Mouse (Mus musculus): ENCODE measurements around the gene Git2. TPM values are rescaled to one million over a fixed set of nuclear protein-coding genes. Genes with fewer than 3 reads are reported as not detected.

Git2 gene
- polyA plus RNA-seq, 1 experiment from 2014 or later: 57.2 TPM

DNA sequence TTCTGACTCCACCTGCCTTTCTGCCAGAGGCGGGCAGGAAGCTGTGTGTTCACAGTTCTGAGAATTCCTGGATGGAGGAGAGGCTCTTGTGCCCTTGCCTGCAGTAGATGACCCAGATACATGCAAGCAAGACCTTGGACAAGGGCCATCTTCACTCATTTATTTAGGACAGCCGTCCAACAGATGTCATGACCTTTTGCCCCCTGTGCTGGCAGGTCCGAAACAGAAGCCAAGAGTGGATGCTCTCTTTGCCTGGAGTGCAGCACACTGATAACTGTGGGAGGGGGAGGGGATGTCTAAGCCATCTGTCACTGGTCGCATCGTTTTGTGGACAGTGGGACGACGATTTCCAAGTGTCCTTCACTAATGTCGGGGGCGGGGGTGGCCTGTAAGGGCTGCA is 19.9 kb upstream of the Git2 start:
- H3K27me3 ChIP-seq (replicated peaks): no peaks in the 10 kb centered on the region
- H3K4me1 ChIP-seq: peaks cover 23% of the 10 kb centered on the region
- no peak overlapping the region for H3K27ac ChIP-seq
- H3K9me3 ChIP-seq: no peaks in the 10 kb centered on the region
- H3K4me3 ChIP-seq: no peak overlapping the region
- H3K36me3 ChIP-seq: peaks cover 63% of the 10 kb centered on the region
- 29% methylated on average over 9 of the region's 9 CpGs for WGBS
- no peak for ATAC-seq (ENCODE audit: low FRiP score, low read depth)
- H3K9ac ChIP-seq: peak overlapping the region; percentile 8; the same call in 1 of the 2 replicates
- H3K4me2 ChIP-seq (replicated peaks): no peak overlapping the region

DNA sequence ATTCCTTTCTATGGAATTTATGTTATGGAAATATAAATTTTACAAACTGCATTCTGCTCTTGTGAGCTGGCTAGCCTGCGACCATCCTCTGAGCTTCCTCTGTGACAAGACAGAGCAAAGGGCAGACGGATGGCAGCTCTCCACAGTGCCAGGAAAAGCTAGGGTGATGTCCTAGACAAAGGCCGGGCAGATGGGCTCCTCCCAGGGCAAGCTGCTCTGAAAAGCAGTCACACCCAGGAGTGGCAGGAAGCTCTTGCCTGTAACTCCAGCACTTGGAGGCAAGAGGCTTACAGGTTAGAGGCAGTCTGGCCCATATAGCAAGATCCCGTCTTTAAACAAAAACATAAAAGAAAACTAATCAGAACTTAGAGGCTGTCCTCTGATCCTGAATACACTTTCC is 19.3 kb upstream of the Git2 start:
- Histone ChIP-seq H3K4me2 (replicated peaks) (no peak overlapping the region), H3K4me1 (peaks cover 23% of the 10 kb centered on the region), H3K36me3 (peaks cover 58% of the 10 kb centered on the region), H3K9ac (no peak overlapping the region), H3K27me3 (replicated peaks) (no peaks in the 10 kb centered on the region), H3K27ac (no peak overlapping the region), H3K4me3 (no peak overlapping the region), H3K9me3 (no peaks in the 10 kb centered on the region)
- ATAC-seq (ENCODE audit: low FRiP score, low read depth): no peak
- 61% methylated on average over 4 of the region's 4 CpGs for WGBS

DNA sequence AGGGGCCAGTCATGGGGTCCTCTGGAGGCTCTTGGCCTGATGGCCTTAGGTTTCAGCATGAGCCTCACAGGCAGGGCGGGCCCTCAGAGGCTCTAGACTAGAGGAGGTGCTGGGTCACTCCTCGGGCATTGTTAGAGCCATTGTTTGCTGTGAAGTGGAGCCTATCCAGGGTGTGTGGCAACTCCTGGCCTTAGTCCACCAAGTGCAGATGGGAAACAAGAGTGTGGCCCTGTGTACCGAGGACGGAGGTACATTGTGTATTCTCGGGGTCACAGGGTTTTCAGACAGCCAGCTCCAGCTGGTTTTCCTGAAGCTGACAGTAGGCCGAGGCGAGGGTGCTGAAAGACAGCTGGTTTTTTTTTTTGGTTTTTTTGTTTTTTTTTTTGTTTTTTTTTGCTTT is 18.0 kb upstream of the Git2 start:
- Histone ChIP-seq H3K9me3 (no peaks in the 10 kb centered on the region), H3K4me3 (no peak overlapping the region), H3K4me2 (replicated peaks) (no peak overlapping the region), H3K9ac (no peak overlapping the region), H3K27me3 (replicated peaks) (no peaks in the 10 kb centered on the region), H3K36me3 (peaks cover 56% of the 10 kb centered on the region), H3K4me1 (peaks cover 23% of the 10 kb centered on the region), H3K27ac (no peak overlapping the region)
- 81% methylated on average over 7 of the region's 7 CpGs for WGBS
- ATAC-seq (ENCODE audit: low FRiP score, low read depth): no peak

DNA sequence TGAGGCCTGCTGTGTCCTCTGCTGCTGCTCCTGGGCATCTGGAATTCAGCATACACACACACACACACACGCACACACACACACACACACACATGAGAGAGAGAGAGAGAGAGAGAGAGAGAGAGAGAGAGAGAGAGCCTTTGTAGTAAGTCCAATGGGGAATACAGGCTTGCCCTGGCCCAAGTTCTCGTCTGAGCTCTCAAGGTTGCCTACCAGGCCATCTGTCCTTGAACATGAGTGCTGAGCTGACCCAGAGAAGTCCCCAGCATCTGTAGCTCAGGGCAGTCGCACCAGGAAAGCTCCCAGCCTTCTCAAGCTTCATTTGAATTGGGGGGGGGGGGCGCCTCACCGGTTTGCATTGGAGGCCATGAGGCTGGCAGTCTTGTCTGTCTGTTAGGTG is 9.9 kb upstream of the Git2 start:
- no peak overlapping the region for H3K27ac ChIP-seq
- peaks cover 34% of the 10 kb centered on the region for H3K36me3 ChIP-seq
- no peak overlapping the region for H3K9ac ChIP-seq
- WGBS: 69% methylated on average over 5 of the region's 5 CpGs
- H3K4me1 ChIP-seq: peaks cover 10% of the 10 kb centered on the region
- H3K4me3 ChIP-seq: no peak overlapping the region
- H3K4me2 ChIP-seq (replicated peaks): no peak overlapping the region
- ATAC-seq (ENCODE audit: low FRiP score, low read depth): no peak
- H3K27me3 ChIP-seq (replicated peaks): no peaks in the 10 kb centered on the region
- H3K9me3 ChIP-seq: no peaks in the 10 kb centered on the region

DNA sequence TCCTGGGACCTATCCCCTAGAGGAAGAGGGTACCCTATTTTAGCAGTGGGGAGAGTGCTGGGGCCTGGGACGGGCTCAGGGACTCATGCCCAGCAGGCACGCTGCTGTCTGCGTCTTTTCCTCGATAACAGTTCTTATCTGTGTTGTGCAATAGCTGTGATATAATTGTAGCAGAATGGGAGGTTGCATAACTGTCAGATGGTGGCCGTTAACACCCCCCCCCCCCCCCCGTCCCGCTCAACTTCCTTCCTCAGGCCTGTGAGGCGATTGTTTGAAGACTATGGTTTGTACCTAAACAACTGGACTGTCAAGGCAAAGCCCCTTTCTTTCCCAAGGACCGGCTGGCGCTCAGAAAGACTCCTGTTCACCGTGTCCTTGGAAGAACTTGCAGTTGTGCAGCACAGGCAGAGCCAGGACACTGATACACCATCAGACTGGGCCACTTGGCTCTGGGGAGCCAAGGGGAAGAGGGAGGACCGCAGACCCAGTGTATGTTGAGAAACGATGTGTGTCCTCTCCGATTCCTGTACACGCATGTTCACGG is 9.4 kb upstream of the Git2 start:
- peaks cover 15% of the 10 kb centered on the region for H3K4me1 ChIP-seq
- no peak overlapping the region for H3K27ac ChIP-seq
- H3K9ac ChIP-seq: no peak overlapping the region
- H3K9me3 ChIP-seq: no peaks in the 10 kb centered on the region
- H3K4me2 ChIP-seq (replicated peaks): no peak overlapping the region
- H3K4me3 ChIP-seq: no peak overlapping the region
- H3K27me3 ChIP-seq (replicated peaks): no peaks in the 10 kb centered on the region
- WGBS: 86% methylated on average over 16 of the region's 16 CpGs
- no peak for ATAC-seq (ENCODE audit: low FRiP score, low read depth)
- H3K36me3 ChIP-seq: peaks cover 34% of the 10 kb centered on the region

DNA sequence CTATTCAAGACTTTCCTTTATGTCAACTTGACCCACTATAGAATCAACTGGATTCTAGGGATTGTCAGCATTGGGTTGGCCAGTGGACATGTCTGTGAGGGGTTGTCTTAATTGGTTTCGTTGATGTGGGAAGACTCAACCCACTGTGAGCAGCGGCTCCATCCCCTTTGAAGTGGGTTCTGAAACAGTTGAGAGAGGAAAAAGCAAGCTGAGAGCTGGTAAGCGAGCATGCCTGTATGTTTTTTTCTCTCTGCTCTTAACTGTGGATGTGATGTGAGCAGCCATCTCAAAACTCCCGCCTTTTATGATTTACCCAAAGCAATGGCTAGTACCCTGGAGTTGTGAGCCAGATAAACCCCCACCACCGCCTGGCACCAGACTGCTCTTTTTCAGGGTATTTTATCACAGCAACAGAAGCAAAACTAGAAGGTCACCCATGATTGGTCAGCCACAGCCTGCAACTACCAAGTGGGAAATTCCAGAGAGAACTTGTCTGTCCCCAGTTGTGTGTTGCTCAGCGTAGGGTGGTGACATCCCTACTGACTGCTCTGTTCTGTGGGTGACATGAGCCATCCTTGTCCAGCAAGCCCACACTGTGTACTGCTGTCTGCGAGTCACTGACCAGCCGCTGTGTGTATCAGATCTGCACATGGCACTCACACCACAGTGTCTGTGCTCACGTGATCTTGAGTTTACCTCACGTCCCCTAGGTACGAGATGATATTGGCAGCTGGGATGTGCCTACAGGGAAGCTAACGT is 8.3 kb upstream of the Git2 start:
- no peaks in the 10 kb centered on the region for H3K27me3 ChIP-seq (replicated peaks)
- 89% methylated on average over 12 of the region's 12 CpGs for WGBS
- H3K4me1 ChIP-seq: peaks cover 15% of the 10 kb centered on the region
- peaks cover 25% of the 10 kb centered on the region for H3K36me3 ChIP-seq
- no peak overlapping the region for H3K4me2 ChIP-seq (replicated peaks)
- H3K9me3 ChIP-seq: no peaks in the 10 kb centered on the region
- no peak overlapping the region for H3K9ac ChIP-seq
- no peak for ATAC-seq (ENCODE audit: low FRiP score, low read depth)
- no peak overlapping the region for H3K4me3 ChIP-seq
- no peak overlapping the region for H3K27ac ChIP-seq

DNA sequence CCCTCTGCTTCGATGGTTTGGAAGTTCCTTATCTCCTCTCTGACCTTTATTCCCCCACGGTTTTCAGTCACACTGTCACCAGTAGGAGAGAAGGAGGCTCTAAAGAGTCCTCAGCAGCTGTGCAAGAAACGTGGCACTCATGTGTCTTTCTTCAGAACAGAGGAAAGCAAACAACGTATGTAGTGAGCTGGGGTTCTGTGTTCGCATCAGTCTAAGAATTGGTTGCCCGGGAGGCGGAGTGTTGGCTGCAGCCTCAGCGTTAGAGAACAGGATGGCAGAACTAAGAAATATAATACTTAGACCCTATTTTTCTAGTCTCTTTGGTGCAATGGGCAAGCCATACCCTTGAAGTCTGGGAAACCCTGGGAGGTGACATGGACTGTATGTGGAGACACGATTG is 7.7 kb upstream of the Git2 start:
- H3K27ac ChIP-seq: no peak overlapping the region
- no peaks in the 10 kb centered on the region for H3K27me3 ChIP-seq (replicated peaks)
- H3K4me3 ChIP-seq: no peak overlapping the region
- no peaks in the 10 kb centered on the region for H3K9me3 ChIP-seq
- no peak for ATAC-seq (ENCODE audit: low FRiP score, low read depth)
- peaks cover 19% of the 10 kb centered on the region for H3K36me3 ChIP-seq
- WGBS: 91% methylated on average over 9 of the region's 9 CpGs
- peaks cover 16% of the 10 kb centered on the region for H3K4me1 ChIP-seq
- no peak overlapping the region for H3K4me2 ChIP-seq (replicated peaks)
- no peak overlapping the region for H3K9ac ChIP-seq

DNA sequence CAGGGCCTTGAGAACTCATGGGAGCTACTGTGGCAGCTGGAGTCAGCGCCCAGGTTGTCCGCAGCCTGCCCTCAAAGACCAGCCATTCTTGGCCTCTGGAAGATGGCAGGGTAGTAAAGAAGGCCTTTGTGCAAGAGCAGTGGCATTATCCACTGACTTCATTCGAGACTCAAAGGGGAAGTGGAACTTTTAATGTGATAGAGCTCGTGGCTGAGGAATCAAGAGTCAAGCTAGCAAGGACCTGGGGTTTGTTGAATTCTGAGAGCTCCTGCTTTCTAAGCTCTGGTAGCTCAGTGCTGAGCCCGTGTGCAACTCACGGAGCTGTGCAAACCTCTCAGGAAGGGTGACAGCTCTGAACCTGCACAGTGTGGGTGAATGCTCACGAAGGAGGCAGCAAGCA is 5.6 kb upstream of the Git2 start:
- H3K4me1 ChIP-seq: peaks cover 34% of the 10 kb centered on the region
- no peaks in the 10 kb centered on the region for H3K9me3 ChIP-seq
- no peak overlapping the region for H3K4me3 ChIP-seq
- ATAC-seq (ENCODE audit: low FRiP score, low read depth): no peak
- no peaks in the 10 kb centered on the region for H3K36me3 ChIP-seq
- H3K9ac ChIP-seq: no peak overlapping the region
- WGBS: 79% methylated on average over 7 of the region's 7 CpGs
- H3K27me3 ChIP-seq (replicated peaks): no peaks in the 10 kb centered on the region
- no peak overlapping the region for H3K27ac ChIP-seq
- H3K4me2 ChIP-seq (replicated peaks): no peak overlapping the region

DNA sequence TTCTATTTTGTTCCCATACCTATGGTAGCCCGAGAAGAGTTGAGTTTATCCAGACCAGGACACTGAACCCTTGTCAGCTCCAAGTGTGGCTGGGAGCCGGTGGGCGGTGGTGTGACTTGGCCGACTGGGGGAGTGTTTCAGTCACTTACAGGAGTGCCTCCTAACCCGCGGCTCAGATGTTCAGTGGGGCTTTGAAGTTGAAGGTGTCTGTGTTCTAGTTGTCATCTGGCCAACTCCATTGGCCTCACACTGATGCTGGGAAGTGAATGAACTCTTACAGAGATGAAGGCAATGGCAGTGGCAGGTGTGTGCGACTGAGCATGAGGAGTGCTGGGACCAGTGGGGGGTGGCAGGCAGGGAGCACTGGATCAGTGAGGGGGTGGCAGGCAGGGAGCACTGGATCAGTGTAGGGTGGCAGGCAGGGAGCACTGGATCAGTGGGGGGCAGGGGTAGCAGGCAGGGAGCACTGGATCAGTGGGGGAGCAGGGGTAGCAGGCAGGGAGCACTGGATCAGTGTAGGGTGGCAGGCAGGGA is 4.7 kb upstream of the Git2 start:
- Histone ChIP-seq H3K4me2 (replicated peaks) (no peak overlapping the region), H3K9ac (no peak overlapping the region), H3K4me1 (peaks cover 39% of the 10 kb centered on the region), H3K9me3 (no peaks in the 10 kb centered on the region), H3K36me3 (no peaks in the 10 kb centered on the region), H3K27ac (no peak overlapping the region), H3K27me3 (replicated peaks) (no peaks in the 10 kb centered on the region), H3K4me3 (no peak overlapping the region)
- no peak for ATAC-seq (ENCODE audit: low FRiP score, low read depth)
- 81% methylated on average over 7 of the region's 7 CpGs for WGBS

DNA sequence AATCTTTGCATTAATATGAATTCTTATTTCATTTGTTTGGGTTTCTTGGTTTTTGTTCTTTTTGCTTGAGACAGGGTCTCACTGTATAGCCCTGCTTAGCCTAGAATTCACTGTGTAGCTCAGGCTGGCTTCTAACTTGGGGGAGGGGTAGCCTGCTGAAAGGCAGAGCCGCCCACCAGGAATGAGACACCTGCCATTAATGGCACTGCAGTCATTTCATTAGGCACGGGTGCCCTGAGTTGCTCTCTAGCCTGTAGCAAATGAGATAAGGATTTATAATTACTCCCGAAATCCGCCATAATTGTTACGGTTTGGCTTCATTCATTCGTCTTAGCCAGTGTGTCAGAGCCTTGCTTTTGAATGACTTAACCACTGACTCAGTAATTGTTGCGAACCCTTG is 857 bp upstream of the Git2 start:
- no peaks in the 10 kb centered on the region for H3K27me3 ChIP-seq (replicated peaks)
- H3K4me1 ChIP-seq: peaks cover 51% of the 10 kb centered on the region
- 59% methylated on average over 7 of the region's 7 CpGs for WGBS
- peak overlapping the region; percentile 13; the same call in 1 of the 2 replicates for H3K9ac ChIP-seq
- no peak overlapping the region for H3K27ac ChIP-seq
- no peak for ATAC-seq (ENCODE audit: low FRiP score, low read depth)
- H3K4me3 ChIP-seq: peak overlapping the region; percentile 22
- H3K4me2 ChIP-seq (replicated peaks): peak overlapping the region; percentile 93
- no peaks in the 10 kb centered on the region for H3K36me3 ChIP-seq
- H3K9me3 ChIP-seq: no peaks in the 10 kb centered on the region

DNA sequence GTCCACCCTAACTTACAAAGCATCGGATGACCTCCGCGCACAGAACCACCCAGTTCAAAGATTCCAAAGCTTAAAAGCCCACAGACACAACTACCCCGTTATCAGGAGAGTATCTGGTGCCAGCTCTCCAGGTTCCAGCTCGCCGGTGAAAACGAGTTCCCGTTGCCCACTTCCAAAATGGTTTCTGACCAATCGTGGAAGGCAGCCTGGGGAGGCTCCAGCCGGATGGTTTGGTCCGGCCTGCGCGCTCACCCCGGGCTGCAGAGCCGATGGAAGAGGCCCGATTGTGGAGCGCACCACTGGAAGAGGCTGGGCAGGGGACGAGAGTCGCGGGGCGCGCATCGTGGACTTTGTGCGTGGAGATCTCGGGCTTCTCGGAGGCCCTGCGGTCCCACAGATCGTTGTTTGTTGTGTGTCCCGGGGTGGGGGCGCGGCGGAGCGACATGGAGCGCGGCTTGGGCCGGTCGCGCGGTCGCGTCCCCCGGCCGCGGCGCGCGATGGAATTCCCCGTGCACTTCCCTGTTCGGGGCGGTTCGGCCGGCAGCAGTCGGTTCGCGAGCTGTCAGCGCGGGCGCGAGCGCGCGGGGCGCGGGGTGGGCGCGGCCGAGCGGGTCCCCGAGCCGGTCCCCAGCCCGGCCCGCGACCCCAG is 790 bp downstream of the Git2 start, which contains the start of gene Ankrd13a:
Gene Ankrd13a (plus strand): TSS at position 275 of the 649 bp plus-strand sequence.
- Histone ChIP-seq H3K27me3 (replicated peaks) (no peaks in the 10 kb centered on the region), H3K9me3 (no peaks in the 10 kb centered on the region), H3K4me1 (peaks cover 42% of the 10 kb centered on the region), H3K27ac (peak within 1 kb of the TSS; percentile 76), H3K9ac (peak within 1 kb of the TSS; percentile 97), H3K36me3 (no peaks in the 10 kb centered on the region), H3K4me3 (peak within 1 kb of the TSS; percentile 100), H3K4me2 (replicated peaks) (peak within 1 kb of the TSS; percentile 93)
- peak; percentile 83 for ATAC-seq (ENCODE audit: low FRiP score, low read depth)
- under 1% methylated on average over 49 of the region's 73 CpGs for WGBS

DNA sequence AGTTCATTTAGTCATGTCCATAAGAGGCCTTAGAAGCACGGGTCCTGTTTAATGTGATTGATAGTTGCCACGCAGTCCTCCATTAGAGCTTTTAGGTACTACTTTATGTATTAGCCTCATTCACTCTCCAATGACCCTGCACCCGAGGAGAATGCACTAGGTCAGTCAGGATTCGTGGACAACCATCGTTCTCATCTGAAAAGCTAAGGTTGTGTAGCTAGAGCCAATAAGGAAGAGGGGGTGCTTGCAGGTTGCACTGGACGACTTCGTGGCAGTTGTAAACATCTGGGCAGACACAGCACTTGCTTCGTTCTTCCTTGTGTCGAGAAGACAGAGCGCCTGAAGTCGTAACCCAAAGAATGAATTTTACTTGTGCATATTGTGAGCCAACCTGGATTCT is 1.5 kb downstream of the Git2 start:
- Histone ChIP-seq H3K4me2 (replicated peaks) (peak overlapping the region; percentile 93), H3K4me1 (peaks cover 42% of the 10 kb centered on the region), H3K36me3 (no peaks in the 10 kb centered on the region), H3K27me3 (replicated peaks) (no peaks in the 10 kb centered on the region), H3K9me3 (no peaks in the 10 kb centered on the region), H3K9ac (peak overlapping the region; percentile 97), H3K4me3 (peak overlapping the region; percentile 100), H3K27ac (peak overlapping the region; percentile 76; the same call in 1 of the 2 replicates)
- 0 out of 2 replicates have a peak, but pooled peaks have one; percentile 1 for ATAC-seq (ENCODE audit: low FRiP score, low read depth)
- WGBS: 2% methylated on average over 11 of the region's 11 CpGs
